Mouse (Mus musculus) gastrocnemius, postnatal 36 days (tissue): ENCODE results near the gene Ap2a2. TPM values are rescaled to one million over a fixed set of nuclear protein-coding genes. Genes with fewer than 3 reads are reported as not detected.
A peak's percentile ranks its signal among the peaks of the same experiment; 100 is the strongest.

Experiments used
- DNase-seq, 2 experiments: peaks; one replicate each; pipeline ENCODE4 v3.0.0; 2022
- intact Hi-C: fragments of 180-260 bp; cut with DNase I; formaldehyde crosslinking; loops from one replicate; pipeline ENCODE4 v1.15.1; 2025
- total RNA-seq, 2 experiments: library from RNA; stranded (reverse); gene quantifications; 2 replicates each; pipeline ENCODE4 v1.2.3; 2021

Gene Ap2a2
- total RNA-seq, 2 experiments from 2014 or later = 45.3 to 46.6 TPM

DNA sequence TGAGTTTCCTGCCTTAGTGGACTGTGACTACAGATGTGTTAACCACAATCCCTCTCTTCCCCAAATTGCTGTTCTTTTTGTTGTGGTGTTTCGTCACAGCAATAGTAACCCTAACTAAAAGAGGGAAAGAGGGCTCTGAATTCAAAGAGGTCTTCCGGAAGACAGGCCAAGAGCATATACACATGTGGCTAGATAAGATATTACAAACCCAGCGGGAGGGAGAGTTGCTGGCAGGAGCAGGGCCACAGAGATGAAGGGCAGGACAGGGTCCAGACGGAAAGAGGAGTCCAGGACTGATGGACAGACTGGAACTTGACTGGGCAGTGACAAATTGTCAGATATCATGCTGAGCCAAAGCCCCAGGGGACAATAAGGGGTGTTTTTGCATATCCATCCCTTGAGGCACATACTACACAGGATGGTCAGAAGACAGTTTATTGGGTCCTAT is 3.6 kb upstream of the Ap2a2 start:
- intact Hi-C loops = no loop called here

DNA sequence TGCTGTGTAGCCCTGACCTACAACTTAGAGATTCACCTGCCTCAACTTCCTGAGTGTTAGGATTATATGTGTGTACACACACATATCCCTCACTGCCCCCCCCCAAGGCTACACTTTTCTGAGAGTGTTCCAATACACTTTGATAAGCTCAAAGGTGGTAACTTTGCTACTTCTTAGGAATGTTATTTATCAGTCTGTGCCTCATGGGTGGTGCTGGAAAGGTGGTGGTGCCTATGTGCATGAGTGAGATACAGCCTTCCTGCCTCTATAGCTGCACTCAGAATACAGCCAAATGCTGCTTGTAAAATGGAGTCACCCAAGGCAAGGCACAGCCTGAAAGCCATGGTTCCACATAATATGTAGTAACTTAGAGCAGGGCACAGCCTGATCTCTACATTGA is 3.0 kb upstream of the Ap2a2 start:
- no peak for DNase-seq
- intact Hi-C loops = no loop called here

More for the DNA sequence above, 3.6 kb upstream of the Ap2a2 start:
- DNase-seq = no peak

DNA sequence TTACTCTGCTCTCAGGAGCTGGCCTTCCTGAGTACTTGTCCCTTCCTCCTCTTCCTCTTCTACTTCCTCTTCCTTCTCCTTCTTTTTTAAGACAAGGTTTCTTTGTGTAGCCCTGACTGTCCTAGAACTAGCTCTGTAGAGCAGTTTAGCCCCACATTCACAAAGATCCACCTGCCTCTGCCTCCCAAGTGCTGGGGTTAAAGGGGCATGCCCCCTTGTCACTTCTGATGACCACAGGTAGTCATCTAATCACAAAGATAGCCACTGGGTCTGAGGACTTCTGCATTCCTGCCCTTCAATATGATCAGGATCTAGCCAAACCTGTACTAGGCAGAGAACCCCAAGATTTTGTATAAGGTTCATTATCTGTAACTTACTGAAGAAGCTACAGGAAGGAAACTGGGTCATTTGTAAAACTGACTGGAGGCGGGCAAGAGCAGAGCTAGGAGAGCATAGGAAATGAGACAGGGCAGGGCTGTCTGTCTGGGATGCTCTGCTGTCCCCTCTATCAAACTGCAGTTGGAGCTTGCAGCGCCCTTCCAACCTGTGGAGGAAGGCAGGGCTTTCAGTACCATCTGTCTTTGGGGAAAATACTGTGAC is 2.1 kb upstream of the Ap2a2 start:
- intact Hi-C loops = no loop called here
- no peak for DNase-seq

DNA sequence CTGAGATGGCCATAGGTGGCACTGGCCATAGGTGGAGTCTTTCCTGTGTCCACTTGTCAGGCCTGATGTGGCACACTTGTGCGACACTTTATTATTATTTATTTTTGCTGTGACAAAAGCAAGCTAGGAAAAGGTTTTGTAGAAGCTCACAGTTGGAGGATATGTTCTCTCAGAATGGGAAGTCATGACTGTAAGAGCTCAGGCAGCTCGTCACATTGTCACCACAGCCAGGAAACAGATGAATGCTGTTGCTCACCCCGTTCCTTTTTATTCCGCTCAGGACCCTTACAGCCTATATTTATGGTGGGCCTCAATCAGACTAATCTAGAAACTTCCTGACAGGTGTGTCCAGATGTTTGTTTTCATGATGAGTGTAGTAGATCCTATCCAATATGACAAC is 1.5 kb upstream of the Ap2a2 start:
- intact Hi-C loops = no loop called here
- no peak for DNase-seq

DNA sequence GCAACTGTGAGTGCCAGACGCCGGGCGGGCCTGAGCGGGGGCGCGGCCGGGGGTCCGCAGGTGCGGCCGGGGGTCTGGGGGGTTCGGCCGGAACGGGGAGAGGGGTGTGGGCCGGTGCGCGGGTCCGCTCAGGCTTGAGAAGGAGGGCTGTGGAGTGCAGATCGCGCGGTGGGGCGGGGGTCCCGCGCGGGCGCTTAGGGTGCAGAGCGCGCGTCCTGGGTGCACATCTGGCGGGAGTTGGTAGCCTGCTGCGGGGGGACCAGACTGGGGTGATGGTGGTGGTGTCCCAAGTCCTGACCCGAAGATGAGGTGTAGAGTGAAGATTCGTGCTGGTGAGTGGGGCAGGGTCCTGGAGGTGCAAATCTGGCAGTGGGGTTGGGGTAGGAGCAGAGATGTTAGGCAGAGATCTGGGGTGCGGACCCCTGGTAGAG is 463 bp downstream of the Ap2a2 start:
- intact Hi-C loops = no loop called here
- no peak for DNase-seq

DNA sequence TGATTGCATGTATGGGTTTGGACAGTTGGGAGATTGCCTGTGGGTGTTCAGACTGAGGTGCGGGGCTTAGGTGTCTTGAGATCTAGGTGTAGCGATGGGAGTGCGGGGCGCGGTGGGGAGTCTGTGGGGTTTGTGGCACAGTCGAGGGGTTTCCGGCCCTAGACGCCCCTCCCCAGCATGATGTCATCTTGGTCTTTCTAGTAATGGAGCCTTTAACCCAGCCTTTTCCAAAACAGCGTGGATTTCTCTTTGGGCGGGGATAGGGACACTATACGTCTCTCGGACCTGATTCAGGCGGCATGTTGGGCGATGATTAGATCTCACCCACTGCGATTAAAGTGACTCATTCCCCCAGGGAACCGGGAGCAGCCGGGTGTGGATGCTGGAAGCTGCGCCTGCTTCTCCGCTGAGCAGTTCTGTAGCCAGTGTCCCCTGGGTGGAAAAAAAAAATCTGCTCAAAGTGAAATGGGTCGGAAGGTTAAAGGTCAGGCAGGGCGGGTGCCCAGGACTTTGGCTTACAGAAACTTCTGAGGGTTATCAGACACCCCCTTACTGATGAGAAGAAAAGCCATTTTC is 967 bp downstream of the Ap2a2 start:
- intact Hi-C loops = no loop called here
- DNase-seq = peak; percentile 49 to 57

DNA sequence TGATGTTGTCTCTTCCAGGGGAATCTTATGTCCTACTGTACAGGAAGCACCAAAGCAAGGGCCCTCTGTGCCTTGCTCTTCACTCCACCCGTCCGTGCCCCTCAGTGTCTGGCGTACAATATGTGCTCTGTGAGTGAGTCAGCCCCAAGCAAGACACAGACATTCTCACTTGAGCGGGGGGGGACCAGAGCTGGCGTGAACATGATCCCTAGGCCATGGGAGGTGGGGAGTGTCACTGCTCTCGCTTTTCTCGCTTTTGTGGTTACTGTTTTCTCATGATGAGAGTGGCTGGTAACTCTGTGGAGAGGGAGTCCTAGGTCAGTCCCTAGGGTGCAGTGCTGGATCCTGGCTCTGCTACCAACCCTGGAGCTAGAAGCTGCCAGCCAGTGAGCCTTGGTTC is 2.6 kb downstream of the Ap2a2 start:
- DNase-seq = no peak
- intact Hi-C loops = no loop called here

DNA sequence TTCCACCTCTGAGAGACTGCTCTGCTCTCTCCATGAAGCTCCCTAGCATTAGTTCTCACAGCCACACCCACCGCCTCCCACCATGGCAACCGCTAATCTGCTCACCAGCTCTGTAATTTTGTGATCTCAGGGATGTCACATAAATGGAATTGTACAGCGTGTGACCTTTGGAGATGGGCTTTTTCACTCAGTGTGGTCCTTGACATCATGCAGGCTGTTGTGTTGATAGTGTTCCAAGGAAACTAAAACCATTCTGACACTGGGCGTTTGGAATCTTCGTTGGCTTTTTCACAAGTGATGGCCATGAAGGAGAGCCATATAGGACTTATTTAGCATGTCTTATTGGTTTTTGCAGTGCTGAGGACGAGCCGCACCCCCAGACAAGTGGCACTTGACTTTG is 4.6 kb downstream of the Ap2a2 start:
- intact Hi-C loops = no loop called here
- no peak for DNase-seq

DNA sequence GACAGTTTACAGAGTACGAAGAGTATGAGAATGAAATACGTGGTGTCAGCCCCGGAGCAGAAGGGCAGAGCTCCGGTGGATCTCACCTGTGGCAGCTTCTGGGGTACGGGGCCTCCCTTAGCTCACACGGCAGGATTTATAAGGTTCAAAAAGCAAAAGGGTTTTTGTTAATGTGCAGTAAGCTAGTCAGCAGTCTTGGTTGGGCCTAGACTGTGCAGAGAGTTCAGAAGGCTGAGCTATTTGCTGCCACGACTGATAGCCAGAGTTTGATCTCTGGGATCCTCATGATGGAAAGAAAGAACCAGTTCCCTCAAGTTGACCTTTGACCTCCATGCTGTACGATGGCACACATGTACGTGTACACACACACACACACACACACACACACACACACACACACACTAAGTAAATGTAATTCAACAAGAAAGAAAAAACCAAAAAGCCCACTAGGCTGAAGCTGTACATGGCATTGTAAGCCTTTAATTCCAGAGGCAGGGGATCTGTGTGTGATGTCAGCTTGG is 7.4 kb downstream of the Ap2a2 start:
- intact Hi-C loops = no loop called here
- DNase-seq = no peak

DNA sequence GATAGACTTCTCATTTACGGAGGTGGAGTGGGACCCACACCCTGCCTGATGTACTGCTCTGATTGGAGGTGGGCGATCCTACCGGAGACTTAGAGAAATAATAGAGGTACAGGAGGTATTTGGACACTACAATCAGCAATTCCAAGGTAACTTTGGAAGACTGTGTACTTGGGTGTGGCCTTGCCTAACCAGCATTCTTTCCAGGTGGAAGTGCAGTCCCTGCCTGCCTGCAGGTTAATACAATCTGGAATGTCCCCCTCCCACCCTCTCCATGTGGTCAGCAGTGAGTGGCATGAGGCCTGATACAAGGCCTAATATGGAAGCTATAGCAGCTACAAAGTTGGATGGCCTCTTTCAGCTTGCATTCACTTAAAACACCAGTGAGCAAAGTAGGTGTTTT is 7.9 kb downstream of the Ap2a2 start:
- intact Hi-C loops = no loop called here
- no peak for DNase-seq

DNA sequence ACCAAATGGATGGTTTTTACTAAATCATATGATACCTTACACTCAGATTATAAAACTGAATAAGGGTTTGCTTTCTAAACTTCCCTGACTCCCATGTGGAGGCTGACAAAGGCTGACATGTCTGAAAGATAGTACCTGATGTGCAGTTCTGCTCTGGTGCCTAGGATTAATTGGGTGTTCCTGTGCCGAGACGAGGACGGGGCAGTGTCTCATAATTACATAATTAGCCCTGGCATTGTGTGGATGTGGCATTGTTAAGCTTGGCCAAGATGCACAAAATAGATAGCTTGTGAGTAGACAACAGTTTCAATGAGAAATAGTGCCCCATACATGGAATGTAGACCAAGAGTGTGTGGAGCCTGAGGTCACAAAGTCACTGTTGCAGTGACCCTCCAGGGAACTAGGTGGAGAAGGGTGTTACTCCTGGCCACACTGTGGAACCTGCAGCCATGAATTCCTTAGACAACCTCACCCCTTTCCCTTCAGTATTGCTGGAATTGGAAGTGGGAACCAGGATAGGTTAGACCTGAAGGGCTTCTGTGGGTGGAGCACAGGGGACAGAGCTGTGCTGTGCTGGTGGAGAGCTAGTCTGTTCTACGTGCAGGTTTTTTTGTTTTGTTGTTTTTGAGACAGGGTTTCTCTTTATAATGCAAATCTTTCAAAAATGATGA is 8.8 kb downstream of the Ap2a2 start:
- intact Hi-C loops = no loop called here
- no peak for DNase-seq

DNA sequence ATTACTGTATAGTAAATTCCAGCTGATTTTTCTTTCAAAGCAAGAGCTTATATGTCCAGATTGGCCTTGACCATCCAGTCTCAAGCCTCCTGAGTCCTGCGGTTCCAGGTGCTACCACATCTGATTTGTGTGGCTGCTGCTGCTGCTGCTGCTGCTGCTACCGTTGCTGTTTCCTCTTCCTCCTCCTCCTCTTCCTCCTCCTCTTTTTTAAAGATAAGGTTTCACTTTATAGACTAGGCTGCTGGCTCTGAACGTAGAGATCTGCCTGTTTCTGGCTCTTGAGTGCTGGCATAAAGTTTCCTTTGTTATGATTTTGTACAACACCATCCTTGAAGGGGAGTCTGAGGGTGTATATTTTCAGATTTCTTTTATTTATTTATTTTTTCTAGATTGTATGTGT is 12.1 kb downstream of the Ap2a2 start:
- intact Hi-C loops = no loop called here
- DNase-seq = no peak

DNA sequence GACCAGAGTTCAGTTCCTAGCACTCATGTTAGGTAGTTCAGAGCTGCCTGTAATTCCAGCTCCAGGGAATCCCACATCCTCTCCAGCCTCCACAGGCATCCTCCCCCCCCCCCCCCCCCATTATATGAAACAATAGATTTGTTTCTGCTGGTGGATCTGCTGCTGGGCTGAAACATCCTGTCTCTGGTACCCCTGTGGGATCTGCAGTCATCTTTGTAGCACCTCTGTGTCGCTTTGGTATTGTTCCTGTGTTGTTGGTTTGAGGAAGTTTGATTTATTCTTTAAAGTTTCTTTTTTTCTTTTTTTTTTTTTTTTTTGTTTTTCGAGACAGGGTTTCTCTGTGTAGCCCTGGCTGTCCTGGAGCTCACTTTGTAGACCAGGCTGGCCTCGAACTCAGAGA is 13.5 kb downstream of the Ap2a2 start:
- intact Hi-C loops = no loop called here

DNA sequence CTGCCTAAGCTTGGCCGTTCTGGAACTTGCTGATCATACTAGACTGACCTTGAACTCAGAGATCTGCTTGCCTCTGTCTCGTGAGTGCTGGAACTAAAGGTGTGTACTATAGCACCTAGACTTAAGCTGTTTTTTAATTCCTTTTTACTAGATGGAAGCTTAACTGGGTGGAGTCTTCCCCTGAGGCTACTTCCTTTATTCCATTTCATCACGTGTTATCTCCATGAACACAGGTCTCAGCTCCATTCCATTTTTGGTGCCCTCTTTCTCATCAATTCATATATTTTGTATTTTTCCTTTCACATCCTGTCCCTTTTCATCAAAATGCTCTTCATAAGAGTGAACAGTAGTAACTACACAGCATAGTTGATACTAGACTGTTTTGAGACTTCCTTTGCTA is 15.8 kb downstream of the Ap2a2 start:
- no peak for DNase-seq
- intact Hi-C loops = no loop called here

More for the DNA sequence above, 13.5 kb downstream of the Ap2a2 start:
- no peak for DNase-seq

DNA sequence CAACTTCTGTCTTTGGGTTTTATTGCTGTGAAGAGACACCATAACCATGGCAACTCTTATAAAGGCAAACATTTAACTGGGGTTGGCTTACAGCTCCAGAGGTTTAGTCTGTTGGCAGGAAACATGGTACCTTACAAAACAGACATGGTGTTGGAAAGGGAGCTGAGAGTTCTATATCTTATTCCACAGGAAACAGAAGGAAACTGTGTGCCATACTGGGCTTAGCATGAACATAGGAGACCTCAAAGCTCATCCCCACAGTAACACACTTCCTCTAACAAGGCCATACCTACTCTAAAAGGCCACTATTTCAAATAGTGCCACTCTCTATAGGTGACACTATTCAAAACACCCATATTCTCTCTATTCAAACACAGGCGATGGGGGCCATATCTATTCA is 16.5 kb downstream of the Ap2a2 start:
- intact Hi-C loops = no loop called here
- no peak for DNase-seq

DNA sequence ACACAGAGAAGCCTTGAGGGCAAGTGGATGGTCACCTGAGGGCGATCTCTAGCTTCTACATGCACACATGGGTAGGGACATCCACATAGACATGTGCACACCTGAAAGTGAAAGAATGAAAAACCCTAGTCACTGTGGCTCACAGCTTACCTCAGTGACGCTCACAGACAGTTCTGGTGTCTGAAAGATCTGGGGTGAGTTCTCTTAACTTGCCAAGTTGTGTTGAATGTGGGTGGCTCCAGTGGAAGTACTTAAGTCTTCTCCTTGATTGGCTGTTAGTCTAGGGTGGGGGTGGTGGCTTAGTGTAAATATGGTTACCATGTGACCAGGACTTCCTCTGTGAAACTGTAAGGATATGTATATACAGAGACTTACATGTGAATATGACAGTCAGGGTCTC is 17.0 kb downstream of the Ap2a2 start:
- no peak for DNase-seq
- intact Hi-C loops = no loop called here

DNA sequence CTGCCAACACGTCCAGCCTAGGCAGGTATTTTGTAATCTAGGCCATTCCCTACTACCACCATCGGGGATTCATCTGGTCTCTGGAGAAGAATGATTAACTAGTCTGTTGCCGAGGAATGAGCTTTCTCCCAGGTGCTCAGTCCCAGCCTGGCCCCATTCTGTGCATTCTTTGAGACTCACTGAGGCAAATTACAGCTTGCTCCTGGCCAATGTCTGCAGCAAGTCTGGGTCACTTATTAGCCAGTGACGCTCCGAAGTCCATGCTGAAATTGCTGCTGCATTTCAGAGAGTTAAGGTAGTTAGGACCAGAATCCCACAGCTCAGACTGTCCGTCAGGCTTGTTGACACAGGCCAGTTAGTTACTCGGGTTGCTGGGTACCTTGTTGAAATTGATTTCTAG is 19.4 kb downstream of the Ap2a2 start:
- intact Hi-C loops = no loop called here

DNA sequence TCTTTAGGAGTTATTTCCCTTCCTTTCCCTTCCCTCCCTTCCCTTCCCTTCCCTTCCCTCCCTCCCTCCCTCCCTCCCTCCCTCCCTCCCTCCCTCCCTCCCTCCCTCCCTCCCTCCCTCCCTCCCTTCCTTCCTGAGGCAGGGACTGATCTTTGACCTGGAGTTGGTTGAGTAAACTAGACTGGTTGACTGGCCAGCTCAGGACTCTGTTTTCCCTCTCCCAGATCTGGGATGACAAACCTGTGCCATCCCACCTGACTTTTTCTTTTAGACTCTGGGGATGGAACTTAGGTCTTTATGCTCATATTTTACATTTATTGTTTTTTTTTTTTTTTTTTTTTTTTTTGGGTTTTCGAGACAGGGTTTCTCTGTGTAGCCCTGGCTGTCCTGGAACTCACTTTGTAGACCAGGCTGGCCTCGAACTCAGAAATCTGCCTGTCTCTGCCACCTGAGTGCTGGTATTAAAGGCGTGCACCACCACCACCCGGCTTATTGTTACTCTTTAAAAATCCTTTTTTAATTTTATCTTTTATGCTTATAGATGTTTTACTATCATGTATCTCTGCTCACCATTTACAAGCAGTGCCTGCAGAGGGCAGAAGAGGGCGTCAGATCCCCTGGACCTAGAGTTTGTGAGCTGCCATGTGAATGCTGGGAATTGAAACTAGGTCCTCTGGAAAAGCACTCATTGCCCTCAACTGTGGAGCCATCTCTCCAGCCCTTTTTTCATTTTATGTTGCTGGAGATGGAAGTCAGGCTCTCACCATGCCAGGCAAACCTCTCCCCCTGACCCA is 22.3 kb downstream of the Ap2a2 start:
- no peak for DNase-seq
- intact Hi-C loops = no loop called here

More for the DNA sequence above, 19.4 kb downstream of the Ap2a2 start:
- DNase-seq = no peak

DNA sequence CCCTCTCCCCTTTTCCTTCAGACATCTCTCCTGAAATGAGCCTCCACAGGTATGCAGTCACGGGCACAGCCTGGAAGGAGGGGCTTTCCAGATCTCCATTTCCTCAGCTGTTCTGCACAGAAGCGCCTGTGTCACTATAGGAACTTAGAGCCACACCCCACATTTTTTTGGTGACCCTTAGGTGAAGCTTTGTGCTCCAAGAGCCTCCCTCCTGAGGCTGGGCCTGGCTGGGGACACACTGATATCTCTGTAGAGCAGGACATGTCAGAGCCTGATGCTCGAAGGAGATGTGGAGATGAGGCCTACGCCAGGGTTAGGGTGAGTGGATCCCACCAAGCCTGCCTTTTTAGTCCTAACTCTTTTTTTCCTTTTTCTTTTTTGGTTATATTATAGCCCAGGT is 23.3 kb downstream of the Ap2a2 start:
- intact Hi-C loops = no loop called here
- DNase-seq = no peak

DNA sequence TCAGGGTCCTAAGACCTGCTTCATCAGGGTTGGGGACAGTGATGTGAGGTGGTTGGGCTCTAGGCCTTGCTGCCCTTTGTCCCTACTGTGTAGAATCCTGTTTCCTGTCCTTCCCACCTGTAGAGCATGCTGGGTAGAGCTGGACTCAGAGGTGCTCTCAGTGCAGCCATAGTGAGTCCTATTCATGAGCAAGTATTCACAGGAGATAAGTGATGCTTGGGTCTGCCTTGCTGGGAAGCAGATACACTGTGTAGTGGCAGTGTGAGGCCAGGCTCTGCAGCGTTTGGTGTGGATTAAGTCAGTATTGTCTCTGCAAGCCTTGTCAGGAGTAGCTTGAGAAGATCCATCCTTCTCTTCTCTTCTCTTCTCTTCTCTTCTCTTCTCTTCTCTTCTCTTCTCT is 23.9 kb downstream of the Ap2a2 start:
- no peak for DNase-seq
- intact Hi-C loops = no loop called here

DNA sequence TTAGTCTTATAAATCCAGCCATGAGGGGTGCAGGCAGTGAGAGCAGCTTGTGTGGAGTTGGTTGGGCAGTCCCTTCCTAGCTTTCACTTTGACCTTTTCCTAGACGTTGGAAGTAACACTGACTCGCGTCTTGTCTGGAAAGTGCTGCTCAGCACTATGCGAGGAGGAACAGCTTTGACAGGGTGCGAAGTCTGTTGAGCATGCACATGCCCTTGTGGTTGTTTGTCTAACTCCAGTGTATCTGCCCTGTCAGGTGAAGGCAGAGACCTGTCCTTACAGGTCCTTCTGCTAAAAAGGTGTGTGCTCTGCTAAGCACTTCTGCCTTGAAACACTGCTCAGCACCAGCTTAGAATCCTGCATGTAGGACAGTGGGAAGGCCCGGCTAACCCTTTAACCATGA is 26.9 kb downstream of the Ap2a2 start:
- intact Hi-C loops = no loop called here
- DNase-seq = no peak
